In genomic region chr2:153108313-153109264, GRCm38 (mm10) we compare ENCODE assay signal across 8 mouse cellular contexts. TPM values are rescaled to one million over a fixed set of nuclear protein-coding genes. Genes with fewer than 3 reads are reported as not detected.
DNase-seq lines count a peak whose midpoint lies in the region; ATAC-seq lines count a peak whose summit lies in the region.

TSS of gene Hck (plus strand) at chr2:153108468.

- no peaks in the 10 kb centered on the region for H3K9me3 ChIP-seq in embryonic facial prominence, embryonic 10.5 days
- H3K9me3 ChIP-seq in heart, embryonic 12.5 days (replicated peaks), result no peaks in the 10 kb centered on the region
- no peaks in the 10 kb centered on the region for H3K9me3 ChIP-seq in kidney, embryonic 15.5 days (replicated peaks)

- H3K4me2 ChIP-seq in heart, embryonic 12.5 days, result peak within 1 kb of the TSS; percentile 87
- peak within 1 kb of the TSS; percentile 96 for H3K4me2 ChIP-seq in kidney, embryonic 15.5 days

- DNase-seq in left cerebral cortex, postnatal 4 days, result peak; percentile 27
- no peak for DNase-seq in left cerebral cortex, adult 11 months (ENCODE audit: low spot score)
- peak; percentile 55 for DNase-seq in embryonic facial prominence, embryonic 10.5 days (ENCODE audit: low spot score)
- peak; percentile 85 for DNase-seq in lung, postnatal 10 days
- peak; percentile 60 for DNase-seq in ovary, postnatal 36 days (ENCODE audit: low spot score)
- no peak for DNase-seq in yolk sac, embryonic 10.5 days (ENCODE audit: low spot score)

- H3K4me3 ChIP-seq in embryonic facial prominence, embryonic 10.5 days, result peak within 1 kb of the TSS; percentile 63
- peak within 1 kb of the TSS; percentile 46 for H3K4me3 ChIP-seq in heart, embryonic 12.5 days
- H3K4me3 ChIP-seq in kidney, embryonic 15.5 days (replicated peaks), result peak within 1 kb of the TSS; percentile 57

- peaks cover 17% of the 10 kb centered on the region for H3K4me1 ChIP-seq in embryonic facial prominence, embryonic 10.5 days
- H3K4me1 ChIP-seq in heart, embryonic 12.5 days (replicated peaks), result peaks cover 16% of the 10 kb centered on the region
- H3K4me1 ChIP-seq in kidney, embryonic 15.5 days, result peaks cover 16% of the 10 kb centered on the region

- H3K27ac ChIP-seq in embryonic facial prominence, embryonic 10.5 days (replicated peaks), result no peak within 1 kb of the TSS; the same call in 1 of the 2 replicates
- H3K27ac ChIP-seq in heart, embryonic 12.5 days (ENCODE audit: poor library complexity, severe bottlenecking), result no peak within 1 kb of the TSS
- no peak within 1 kb of the TSS for H3K27ac ChIP-seq in kidney, embryonic 15.5 days

- peak within 1 kb of the TSS; percentile 21 for H3K9ac ChIP-seq in heart, embryonic 12.5 days
- peak within 1 kb of the TSS; percentile 45 for H3K9ac ChIP-seq in kidney, embryonic 15.5 days

- H3K36me3 ChIP-seq in embryonic facial prominence, embryonic 10.5 days (replicated peaks), result no peaks in the 10 kb centered on the region
- no peaks in the 10 kb centered on the region for H3K36me3 ChIP-seq in heart, embryonic 12.5 days
- H3K36me3 ChIP-seq in kidney, embryonic 15.5 days, result no peaks in the 10 kb centered on the region

- WGBS in embryonic facial prominence, embryonic 10.5 days, result 4% methylated on average over 52 of the region's 52 CpGs
- 4% methylated on average over 52 of the region's 52 CpGs for WGBS in heart, embryonic 12.5 days
- 3% methylated on average over 52 of the region's 52 CpGs for WGBS in kidney, embryonic 15.5 days

- intact Hi-C loops in left cerebral cortex, postnatal 4 days (cut with DNase I), result no loop called here

- peaks cover 70% of the 10 kb centered on the region for H3K27me3 ChIP-seq in embryonic facial prominence, embryonic 10.5 days (replicated peaks; ENCODE audit: low read depth, poor library complexity, severe bottlenecking)
- peaks cover 82% of the 10 kb centered on the region for H3K27me3 ChIP-seq in heart, embryonic 12.5 days (replicated peaks)
- H3K27me3 ChIP-seq in kidney, embryonic 15.5 days, result peaks cover 70% of the 10 kb centered on the region

- ATAC-seq in heart, embryonic 12.5 days (ENCODE audit: insufficient number of reproducible peaks, low FRiP score), result peak; percentile 68
- peak; percentile 82 for ATAC-seq in kidney, embryonic 15.5 days (replicated peaks; ENCODE audit: low FRiP score)

RNA-seq across cellular contexts. Expression of gene Hck, which starts in this region (rescaled TPM):
- total RNA-seq in left cerebral cortex, postnatal 4 days (2021), result 1 to 10 TPM; 3.6 to 3.8 TPM
- 1.3 and 1.4 TPM in 2 replicates for polyA plus RNA-seq in embryonic facial prominence, embryonic 10.5 days (2016; fragmentation: Nextera tagmentation; extraction: Ambion mirVana)
- polyA plus RNA-seq in heart, embryonic 12.5 days (2016; fragmentation: Nextera tagmentation; extraction: Ambion mirVana), result 1.2 and 1.3 TPM in 2 replicates
- polyA plus RNA-seq in kidney, embryonic 15.5 days (2015; fragmentation: Nextera tagmentation; extraction: Ambion mirVana), result 5.3 and 5.4 TPM in 2 replicates

Comparison
In these comparisons a context has a peak if more than half of its experiments do, and no peak if none do; other contexts are left out.
1. DNase-seq: peak in left cerebral cortex, postnatal 4 days (single experiment), embryonic facial prominence, embryonic 10.5 days (single experiment), lung, postnatal 10 days (single experiment) and ovary, postnatal 36 days (single experiment); none in left cerebral cortex, adult 11 months (single experiment) and yolk sac, embryonic 10.5 days (single experiment).
2. Peak in every context shown above with its lines, with median percentiles within 50 percentile points of each other: H3K4me3 ChIP-seq.